Mouse (Mus musculus): ENCODE results near the gene Dnajc1. TPM values are rescaled to one million over a fixed set of nuclear protein-coding genes. Genes with fewer than 3 reads are reported as not detected.

Dnajc1 gene
- polyA plus RNA-seq, 1 experiment from 2014 or later: 32.9 TPM

GRCm38 (mm10) chr2:18232883-18233567 is 159.6 kb downstream of the Dnajc1 start:
- Histone ChIP-seq H3K36me3 (ENCODE audit: control insufficient read depth, insufficient read depth, low read length) (no peaks in the 10 kb centered on the region), H3K4me3 (ENCODE audit: low read length) (no peak overlapping the region), H3K9ac (ENCODE audit: low read length) (no peak overlapping the region), H3K4me1 (replicated peaks; ENCODE audit: control insufficient read depth, insufficient read depth, low read length) (no peaks in the 10 kb centered on the region), H3K27me3 (ENCODE audit: control insufficient read depth, insufficient read depth, low read depth, low read length) (no peaks in the 10 kb centered on the region), H3K9me3 (ENCODE audit: control insufficient read depth, low read length) (no peaks in the 10 kb centered on the region), H3K4me2 (ENCODE audit: low read depth, low read length) (no peak overlapping the region), H3K27ac (ENCODE audit: low read length) (no peak overlapping the region)
- WGBS: 23% methylated on average over 5 of the region's 5 CpGs
- ATAC-seq (ENCODE audit: low read depth): no peak

DNA sequence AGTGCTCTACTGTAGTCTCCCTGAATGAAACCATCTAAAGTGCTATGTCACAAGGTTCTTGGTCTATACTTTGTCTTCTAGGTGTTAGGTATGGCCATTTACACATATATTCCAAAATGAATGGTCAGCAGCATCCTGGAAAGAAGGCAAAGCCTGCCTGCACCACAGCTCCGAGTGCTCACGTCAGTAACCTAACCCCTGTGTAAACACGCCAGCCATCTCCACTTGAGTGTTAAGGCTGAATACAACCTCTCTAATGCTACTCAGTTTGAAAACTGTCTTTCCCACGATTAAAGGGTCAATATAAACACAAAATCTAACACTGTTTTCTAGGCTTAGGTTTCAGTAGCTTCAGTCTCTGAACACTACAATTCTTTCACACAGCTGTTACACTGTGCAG is 161.5 kb downstream of the Dnajc1 start:
- no peaks in the 10 kb centered on the region for H3K9me3 ChIP-seq (ENCODE audit: control insufficient read depth, low read length)
- H3K4me2 ChIP-seq (ENCODE audit: low read depth, low read length): no peak overlapping the region
- 38% methylated on average over 4 of the region's 4 CpGs for WGBS
- H3K36me3 ChIP-seq (ENCODE audit: control insufficient read depth, insufficient read depth, low read length): no peaks in the 10 kb centered on the region
- no peaks in the 10 kb centered on the region for H3K27me3 ChIP-seq (ENCODE audit: control insufficient read depth, insufficient read depth, low read depth, low read length)
- no peak overlapping the region for H3K9ac ChIP-seq (ENCODE audit: low read length)
- H3K27ac ChIP-seq (ENCODE audit: low read length): no peak overlapping the region
- H3K4me1 ChIP-seq (replicated peaks; ENCODE audit: control insufficient read depth, insufficient read depth, low read length): no peaks in the 10 kb centered on the region
- H3K4me3 ChIP-seq (ENCODE audit: low read length): no peak overlapping the region
- no peak for ATAC-seq (ENCODE audit: low read depth)

DNA sequence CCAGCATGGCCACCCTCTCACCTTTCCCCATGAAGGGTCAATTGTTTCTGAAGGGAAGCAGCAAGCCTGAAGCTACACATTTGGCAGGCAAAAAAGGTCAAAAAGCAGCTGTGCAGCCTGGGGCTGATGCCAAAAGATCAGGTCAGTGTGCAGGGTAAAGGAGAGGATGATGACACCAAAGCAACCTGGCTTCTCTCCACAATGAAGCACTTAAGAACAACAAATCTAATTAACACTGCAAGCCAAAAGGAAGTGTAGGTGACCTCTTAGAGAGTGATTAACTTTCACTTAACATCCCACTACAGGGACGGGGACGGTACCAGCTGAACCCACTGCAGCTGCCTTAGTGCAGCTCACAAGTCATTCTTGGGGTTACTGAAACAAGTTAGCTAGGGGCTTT is 163.4 kb downstream of the Dnajc1 start:
- Histone ChIP-seq H3K36me3 (ENCODE audit: control insufficient read depth, insufficient read depth, low read length) (no peaks in the 10 kb centered on the region), H3K4me1 (replicated peaks; ENCODE audit: control insufficient read depth, insufficient read depth, low read length) (no peaks in the 10 kb centered on the region), H3K27ac (ENCODE audit: low read length) (no peak overlapping the region), H3K4me2 (ENCODE audit: low read depth, low read length) (no peak overlapping the region), H3K27me3 (ENCODE audit: control insufficient read depth, insufficient read depth, low read depth, low read length) (no peaks in the 10 kb centered on the region), H3K9ac (ENCODE audit: low read length) (no peak overlapping the region), H3K9me3 (ENCODE audit: control insufficient read depth, low read length) (no peaks in the 10 kb centered on the region), H3K4me3 (ENCODE audit: low read length) (no peak overlapping the region)
- no peak for ATAC-seq (ENCODE audit: low read depth)
- WGBS: 33% methylated on average over 2 of the region's 2 CpGs

GRCm38 (mm10) chr2:18228486-18229062 is 164.1 kb downstream of the Dnajc1 start:
- H3K9ac ChIP-seq (ENCODE audit: low read length): no peak overlapping the region
- no peaks in the 10 kb centered on the region for H3K9me3 ChIP-seq (ENCODE audit: control insufficient read depth, low read length)
- no peaks in the 10 kb centered on the region for H3K4me1 ChIP-seq (replicated peaks; ENCODE audit: control insufficient read depth, insufficient read depth, low read length)
- no peak overlapping the region for H3K4me3 ChIP-seq (ENCODE audit: low read length)
- WGBS: 48% methylated on average over 8 of the region's 8 CpGs
- no peak overlapping the region for H3K27ac ChIP-seq (ENCODE audit: low read length)
- no peaks in the 10 kb centered on the region for H3K27me3 ChIP-seq (ENCODE audit: control insufficient read depth, insufficient read depth, low read depth, low read length)
- no peak overlapping the region for H3K4me2 ChIP-seq (ENCODE audit: low read depth, low read length)
- H3K36me3 ChIP-seq (ENCODE audit: control insufficient read depth, insufficient read depth, low read length): no peaks in the 10 kb centered on the region
- no peak for ATAC-seq (ENCODE audit: low read depth)

DNA sequence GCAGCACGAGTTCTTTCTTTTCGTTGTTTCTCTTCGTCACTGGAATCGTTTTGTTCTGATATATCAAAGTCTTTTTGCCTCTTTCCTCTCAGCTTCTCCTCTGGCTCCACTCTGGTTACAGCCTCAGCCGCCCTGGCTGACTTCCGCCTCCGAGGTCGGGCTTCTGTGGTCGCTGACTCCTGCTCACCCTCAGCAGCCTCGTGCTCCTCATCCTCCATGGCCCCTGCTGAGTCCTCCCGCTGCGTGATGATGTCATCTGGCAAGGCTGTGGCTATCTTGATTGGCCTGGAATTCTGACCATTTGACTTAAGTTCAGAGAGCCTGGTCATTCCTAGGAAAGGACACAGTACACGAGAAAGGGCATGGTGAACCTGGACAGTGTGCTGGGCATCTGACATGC is 173.1 kb downstream of the Dnajc1 start:
- peaks cover 26% of the 10 kb centered on the region for H3K36me3 ChIP-seq (ENCODE audit: control insufficient read depth, insufficient read depth, low read length)
- no peak overlapping the region for H3K27ac ChIP-seq (ENCODE audit: low read length)
- H3K4me1 ChIP-seq (replicated peaks; ENCODE audit: control insufficient read depth, insufficient read depth, low read length): no peaks in the 10 kb centered on the region
- WGBS: 75% methylated on average over 13 of the region's 13 CpGs
- no peak overlapping the region for H3K4me3 ChIP-seq (ENCODE audit: low read length)
- no peaks in the 10 kb centered on the region for H3K27me3 ChIP-seq (ENCODE audit: control insufficient read depth, insufficient read depth, low read depth, low read length)
- no peak overlapping the region for H3K4me2 ChIP-seq (ENCODE audit: low read depth, low read length)
- no peak for ATAC-seq (ENCODE audit: low read depth)
- H3K9me3 ChIP-seq (ENCODE audit: control insufficient read depth, low read length): no peaks in the 10 kb centered on the region
- no peak overlapping the region for H3K9ac ChIP-seq (ENCODE audit: low read length)

GRCm38 (mm10) chr2:18219136-18219535 is 173.5 kb downstream of the Dnajc1 start:
- Histone ChIP-seq H3K4me2 (ENCODE audit: low read depth, low read length) (no peak overlapping the region), H3K36me3 (ENCODE audit: control insufficient read depth, insufficient read depth, low read length) (peaks cover 28% of the 10 kb centered on the region)
- 68% methylated on average over 8 of the region's 8 CpGs for WGBS

DNA sequence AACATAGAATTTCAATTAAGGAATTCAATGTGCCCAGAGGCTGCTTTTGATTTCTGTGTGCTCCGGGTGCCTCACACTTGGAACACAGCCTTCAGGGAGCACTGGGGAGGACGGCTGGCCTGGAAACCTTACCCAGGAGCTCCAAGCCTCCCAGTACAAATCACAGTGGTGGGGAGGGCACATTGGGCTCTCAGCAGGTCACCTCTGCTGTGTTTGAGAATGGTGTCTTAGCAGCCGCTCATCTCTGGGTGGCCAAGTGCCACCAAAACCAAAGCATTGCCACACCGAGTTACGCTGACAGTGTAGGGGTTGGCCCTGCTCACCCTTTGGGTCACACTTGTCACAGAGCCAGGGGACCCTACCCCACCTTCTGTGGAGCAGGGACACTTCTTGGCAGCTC is 174.1 kb downstream of the Dnajc1 start:
- H3K36me3 ChIP-seq (ENCODE audit: control insufficient read depth, insufficient read depth, low read length): peaks cover 30% of the 10 kb centered on the region
- 79% methylated on average over 5 of the region's 5 CpGs for WGBS

More at GRCm38 (mm10) chr2:18219136-18219535, 173.5 kb downstream of the Dnajc1 start:
- Histone ChIP-seq H3K27me3 (ENCODE audit: control insufficient read depth, insufficient read depth, low read depth, low read length) (no peaks in the 10 kb centered on the region), H3K9ac (ENCODE audit: low read length) (no peak overlapping the region), H3K27ac (ENCODE audit: low read length) (no peak overlapping the region), H3K4me1 (replicated peaks; ENCODE audit: control insufficient read depth, insufficient read depth, low read length) (no peaks in the 10 kb centered on the region), H3K4me3 (ENCODE audit: low read length) (no peak overlapping the region), H3K9me3 (ENCODE audit: control insufficient read depth, low read length) (no peaks in the 10 kb centered on the region)
- ATAC-seq (ENCODE audit: low read depth): no peak

GRCm38 (mm10) chr2:18217867-18218266 is 174.8 kb downstream of the Dnajc1 start:
- Histone ChIP-seq H3K4me1 (replicated peaks; ENCODE audit: control insufficient read depth, insufficient read depth, low read length) (no peaks in the 10 kb centered on the region), H3K4me3 (ENCODE audit: low read length) (no peak overlapping the region), H3K9ac (ENCODE audit: low read length) (no peak overlapping the region), H3K36me3 (ENCODE audit: control insufficient read depth, insufficient read depth, low read length) (peaks cover 33% of the 10 kb centered on the region), H3K9me3 (ENCODE audit: control insufficient read depth, low read length) (no peaks in the 10 kb centered on the region), H3K27ac (ENCODE audit: low read length) (no peak overlapping the region), H3K4me2 (ENCODE audit: low read depth, low read length) (no peak overlapping the region), H3K27me3 (ENCODE audit: control insufficient read depth, insufficient read depth, low read depth, low read length) (no peaks in the 10 kb centered on the region)
- WGBS: 62% methylated on average over 3 of the region's 3 CpGs
- ATAC-seq (ENCODE audit: low read depth): no peak

More for the DNA sequence above, 174.1 kb downstream of the Dnajc1 start:
- ATAC-seq (ENCODE audit: low read depth): no peak
- Histone ChIP-seq H3K4me3 (ENCODE audit: low read length) (no peak overlapping the region), H3K9me3 (ENCODE audit: control insufficient read depth, low read length) (no peaks in the 10 kb centered on the region), H3K9ac (ENCODE audit: low read length) (no peak overlapping the region), H3K27me3 (ENCODE audit: control insufficient read depth, insufficient read depth, low read depth, low read length) (no peaks in the 10 kb centered on the region), H3K4me1 (replicated peaks; ENCODE audit: control insufficient read depth, insufficient read depth, low read length) (no peaks in the 10 kb centered on the region), H3K27ac (ENCODE audit: low read length) (no peak overlapping the region), H3K4me2 (ENCODE audit: low read depth, low read length) (no peak overlapping the region)

DNA sequence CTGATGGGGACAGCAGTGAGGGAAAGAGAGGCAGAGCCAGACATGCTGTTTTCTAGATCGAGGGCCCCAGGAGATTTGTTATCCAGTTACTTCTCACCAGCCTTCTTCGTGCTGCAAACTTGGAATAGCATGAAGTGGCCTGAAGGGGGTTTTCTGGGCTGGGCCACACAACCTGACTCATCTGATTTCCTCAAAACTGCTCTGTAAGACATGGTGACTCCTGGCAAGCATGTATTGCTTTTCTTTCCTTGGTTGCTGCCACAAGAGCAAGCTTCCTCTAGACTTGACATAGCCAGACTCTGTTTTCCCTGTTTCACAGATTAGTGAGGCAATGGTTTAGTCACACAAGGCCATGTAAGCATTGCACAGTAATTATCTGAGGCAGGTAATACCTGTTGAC is 178.6 kb downstream of the Dnajc1 start:
- ATAC-seq (ENCODE audit: low read depth): no peak
- H3K9ac ChIP-seq (ENCODE audit: low read length): no peak overlapping the region
- no peak overlapping the region for H3K4me2 ChIP-seq (ENCODE audit: low read depth, low read length)
- H3K27me3 ChIP-seq (ENCODE audit: control insufficient read depth, insufficient read depth, low read depth, low read length): no peaks in the 10 kb centered on the region
- no peak overlapping the region for H3K27ac ChIP-seq (ENCODE audit: low read length)
- H3K36me3 ChIP-seq (ENCODE audit: control insufficient read depth, insufficient read depth, low read length): peaks cover 41% of the 10 kb centered on the region
- H3K4me1 ChIP-seq (replicated peaks; ENCODE audit: control insufficient read depth, insufficient read depth, low read length): no peaks in the 10 kb centered on the region
- no peaks in the 10 kb centered on the region for H3K9me3 ChIP-seq (ENCODE audit: control insufficient read depth, low read length)
- WGBS: 67% methylated on average over 2 of the region's 2 CpGs
- no peak overlapping the region for H3K4me3 ChIP-seq (ENCODE audit: low read length)
